Comparison of ENCODE assay signal across 19 mouse cellular contexts in the genomic region with DNA sequence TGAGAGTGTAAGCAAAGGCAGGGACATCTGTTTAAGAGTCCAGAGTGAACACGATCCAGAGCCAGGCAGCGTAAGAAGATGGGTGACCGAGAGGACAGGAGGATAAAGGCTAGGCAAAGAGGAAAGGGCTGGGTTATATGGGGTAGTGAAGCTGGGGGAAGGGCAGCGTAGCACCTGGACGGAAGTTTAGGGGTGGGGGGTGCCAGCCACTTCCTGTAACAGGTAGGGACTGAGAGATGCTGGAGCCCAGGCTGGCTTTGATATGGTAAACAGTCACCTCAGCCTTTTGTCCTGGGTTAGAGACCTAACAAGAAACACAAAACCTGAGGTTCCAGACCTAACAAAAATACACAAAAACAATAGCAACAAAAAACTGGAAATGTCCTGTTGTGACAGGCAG. TPM values are rescaled to one million over a fixed set of nuclear protein-coding genes. Genes with fewer than 3 reads are reported as not detected.
DNase-seq lines count a peak whose midpoint lies in the region; ATAC-seq and TF ChIP-seq lines count a peak whose summit lies in the region.
"Had no signal": no experiment of that assay in that cellular context is flagged by ENCODE, and none has a peak within 500 bp of the region (broad histone marks: within the 10 kb centered on the region; RNA-seq: fewer than 3 reads in every experiment).

No protein-coding gene starts in this region.

- peaks cover 22% of the 10 kb centered on the region for H3K9me3 ChIP-seq in heart, postnatal 0 days (replicated peaks; ENCODE audit: control insufficient read depth, low read length)
- H3K9me3 ChIP-seq in stomach, postnatal 0 days (ENCODE audit: control insufficient read depth, low read length), result no peaks in the 10 kb centered on the region
- peaks cover 8% of the 10 kb centered on the region for H3K9me3 ChIP-seq in liver, postnatal 0 days (ENCODE audit: low read length)
- H3K9me3 ChIP-seq: lung, embryonic 15.5 days had no signal

- H3K27ac ChIP-seq in heart, postnatal 0 days (ENCODE audit: low read depth), result no peak overlapping the region
- H3K27ac ChIP-seq in stomach, postnatal 0 days (replicated peaks), result no peak overlapping the region
- no peak overlapping the region for H3K27ac ChIP-seq in liver, postnatal 0 days (ENCODE audit: low read depth)
- H3K27ac ChIP-seq: hindbrain, postnatal 0 days; lung, embryonic 15.5 days; neural tube, embryonic 13.5 days had no signal

- no peak for TF ChIP-seq CTCF in heart, postnatal 0 days (IDR thresholded peaks at IDR 0.05; ENCODE audit: low read depth)
- TF ChIP-seq CTCF in stomach, postnatal 0 days (IDR thresholded peaks at IDR 0.05; ENCODE audit: low read depth), result no peak
- TF ChIP-seq CTCF in liver, postnatal 0 days (IDR thresholded peaks at IDR 0.05; ENCODE audit: low read depth), result no peak

- H3K9ac ChIP-seq in heart, postnatal 0 days (replicated peaks; ENCODE audit: low read depth, low read length), result no peak overlapping the region
- H3K9ac ChIP-seq in stomach, postnatal 0 days (ENCODE audit: low read length), result no peak overlapping the region
- no peak overlapping the region for H3K9ac ChIP-seq in liver, postnatal 0 days (replicated peaks)
- H3K9ac ChIP-seq: lung, embryonic 15.5 days; neural tube, embryonic 13.5 days had no signal

- DNase-seq in heart, postnatal 0 days (ENCODE audit: low spot score), result no peak
- DNase-seq in heart, adult 9 months (ENCODE audit: low spot score in 2 of 2), result no peak
- peak; percentile 89 for DNase-seq in R1 (ENCODE audit: low read depth, low spot score)
- DNase-seq in thymus, adult 18-20 months, result peak; percentile 39 to 59
- no peak for DNase-seq in stomach, postnatal 0 days (ENCODE audit: low spot score)
- DNase-seq in Muller cell, postnatal 12 days (ENCODE audit: inconsistent ontology term), result no peak
- DNase-seq in liver, postnatal 0 days, result no peak
- DNase-seq: adrenal gland, postnatal 10 days; cerebellum, adult 8-10 months; gastrocnemius, postnatal 36 days; kidney, postnatal 14 days; liver; retina, postnatal 1 day had no signal

- no peaks in the 10 kb centered on the region for H3K27me3 ChIP-seq in heart, postnatal 0 days (ENCODE audit: control insufficient read depth, insufficient read depth, low read length)
- no peaks in the 10 kb centered on the region for H3K27me3 ChIP-seq in stomach, postnatal 0 days (ENCODE audit: control insufficient read depth, insufficient read depth, low read length)
- H3K27me3 ChIP-seq in liver, postnatal 0 days (ENCODE audit: insufficient read depth, low read length), result no peaks in the 10 kb centered on the region
- H3K27me3 ChIP-seq: lung, embryonic 15.5 days had no signal

- peaks cover 12% of the 10 kb centered on the region for H3K4me1 ChIP-seq in heart, postnatal 0 days (ENCODE audit: control insufficient read depth, insufficient read depth)
- no peaks in the 10 kb centered on the region for H3K4me1 ChIP-seq in stomach, postnatal 0 days (replicated peaks; ENCODE audit: control insufficient read depth, insufficient read depth)
- H3K4me1 ChIP-seq in liver, postnatal 0 days (ENCODE audit: insufficient read depth), result peaks cover 4% of the 10 kb centered on the region; the same call in 1 of the 2 replicates

- no peak overlapping the region for H3K4me3 ChIP-seq in heart, postnatal 0 days (ENCODE audit: low read depth, low read length)
- H3K4me3 ChIP-seq in stomach, postnatal 0 days (ENCODE audit: low read depth, low read length), result no peak overlapping the region
- no peak overlapping the region for H3K4me3 ChIP-seq in liver, postnatal 0 days (ENCODE audit: low read depth, low read length)
- H3K4me3 ChIP-seq: erythroblast, embryonic 14.5 days; lung, embryonic 15.5 days; neural tube, embryonic 13.5 days had no signal

- no peak for TF ChIP-seq EP300 in heart, postnatal 0 days (IDR thresholded peaks at IDR 0.05; ENCODE audit: low read depth)
- TF ChIP-seq EP300 in stomach, postnatal 0 days (optimal IDR thresholded peaks at IDR 0.05), result no peak
- no peak for TF ChIP-seq EP300 in liver, postnatal 0 days (IDR thresholded peaks at IDR 0.05; ENCODE audit: low read depth)

- 70% methylated on average over 5 of the region's 5 CpGs for WGBS in heart, postnatal 0 days
- WGBS in stomach, postnatal 0 days, result 65% methylated on average over 5 of the region's 5 CpGs
- 67% methylated on average over 5 of the region's 5 CpGs for WGBS in liver, postnatal 0 days (ENCODE audit: insufficient replicate concordance)

- H3K36me3 ChIP-seq in heart, postnatal 0 days (replicated peaks; ENCODE audit: control insufficient read depth, insufficient read depth, low read length), result no peaks in the 10 kb centered on the region
- no peaks in the 10 kb centered on the region for H3K36me3 ChIP-seq in stomach, postnatal 0 days (ENCODE audit: control insufficient read depth, insufficient read depth, low read length)
- H3K36me3 ChIP-seq in liver, postnatal 0 days (replicated peaks; ENCODE audit: insufficient read depth, low read length), result no peaks in the 10 kb centered on the region
- H3K36me3 ChIP-seq: lung, embryonic 15.5 days; neural tube, embryonic 13.5 days had no signal

- H3K4me2 ChIP-seq in heart, postnatal 0 days (ENCODE audit: low read depth, low read length), result peak overlapping the region; percentile 22; the same call in 1 of the 2 replicates
- H3K4me2 ChIP-seq in stomach, postnatal 0 days (replicated peaks; ENCODE audit: low read depth), result no peak overlapping the region
- H3K4me2 ChIP-seq in liver, postnatal 0 days (ENCODE audit: low read depth, low read length), result no peak overlapping the region
- H3K4me2 ChIP-seq: lung, embryonic 15.5 days; neural tube, embryonic 13.5 days had no signal

- no peak for ATAC-seq in heart, postnatal 0 days (ENCODE audit: insufficient read depth, low read depth)
- peak; percentile 23 for ATAC-seq in CD4-positive, CD25-positive, alpha-beta regulatory T cell, adult 4 months
- ATAC-seq in stomach, postnatal 0 days (ENCODE audit: low FRiP score, low TSS enrichment), result no peak
- no peak for ATAC-seq in liver, postnatal 0 days
- ATAC-seq: hindbrain, postnatal 0 days; midbrain, embryonic 16.5 days had no signal

RNA-seq across cellular contexts. Expression of a gene that starts 29.5 kb away (rescaled TPM):
- total RNA-seq in heart, postnatal 0 days (2014; rRNA removed; ENCODE audit: low replicate concordance), result 28.4 and 39.8 TPM in 2 replicates
- 8.2 and 8.7 TPM in 2 replicates for polyA plus RNA-seq in heart, postnatal 0 days (2015; fragmentation: Nextera tagmentation; extraction: Ambion mirVana)
- polyA plus RNA-seq in CD4-positive, CD25-positive, alpha-beta regulatory T cell, adult 4 months (2017; shearing (Covaris generic)), result 10 to 100 TPM; 17.9 to 21.0 TPM
- polyA plus RNA-seq in stomach, postnatal 0 days (2015; fragmentation: Nextera tagmentation; extraction: Ambion mirVana), result 7.3 and 8.3 TPM in 2 replicates
- polyA plus RNA-seq in liver, postnatal 0 days (2015; fragmentation: Nextera tagmentation; extraction: Ambion mirVana), result 5.5 and 5.9 TPM in 2 replicates

Comparison
In these comparisons a context has a peak if more than half of its experiments do, and no peak if none do; other contexts are left out.
1. DNase-seq: peak in R1 (single experiment) and thymus, adult 18-20 months (2 of 2); none in heart, postnatal 0 days (single experiment), heart, adult 9 months (0 of 2), stomach, postnatal 0 days (single experiment), Muller cell, postnatal 12 days (single experiment) and liver, postnatal 0 days (single experiment).